Comparison of ENCODE assay signal across 7 mouse cellular contexts in the genomic region with DNA sequence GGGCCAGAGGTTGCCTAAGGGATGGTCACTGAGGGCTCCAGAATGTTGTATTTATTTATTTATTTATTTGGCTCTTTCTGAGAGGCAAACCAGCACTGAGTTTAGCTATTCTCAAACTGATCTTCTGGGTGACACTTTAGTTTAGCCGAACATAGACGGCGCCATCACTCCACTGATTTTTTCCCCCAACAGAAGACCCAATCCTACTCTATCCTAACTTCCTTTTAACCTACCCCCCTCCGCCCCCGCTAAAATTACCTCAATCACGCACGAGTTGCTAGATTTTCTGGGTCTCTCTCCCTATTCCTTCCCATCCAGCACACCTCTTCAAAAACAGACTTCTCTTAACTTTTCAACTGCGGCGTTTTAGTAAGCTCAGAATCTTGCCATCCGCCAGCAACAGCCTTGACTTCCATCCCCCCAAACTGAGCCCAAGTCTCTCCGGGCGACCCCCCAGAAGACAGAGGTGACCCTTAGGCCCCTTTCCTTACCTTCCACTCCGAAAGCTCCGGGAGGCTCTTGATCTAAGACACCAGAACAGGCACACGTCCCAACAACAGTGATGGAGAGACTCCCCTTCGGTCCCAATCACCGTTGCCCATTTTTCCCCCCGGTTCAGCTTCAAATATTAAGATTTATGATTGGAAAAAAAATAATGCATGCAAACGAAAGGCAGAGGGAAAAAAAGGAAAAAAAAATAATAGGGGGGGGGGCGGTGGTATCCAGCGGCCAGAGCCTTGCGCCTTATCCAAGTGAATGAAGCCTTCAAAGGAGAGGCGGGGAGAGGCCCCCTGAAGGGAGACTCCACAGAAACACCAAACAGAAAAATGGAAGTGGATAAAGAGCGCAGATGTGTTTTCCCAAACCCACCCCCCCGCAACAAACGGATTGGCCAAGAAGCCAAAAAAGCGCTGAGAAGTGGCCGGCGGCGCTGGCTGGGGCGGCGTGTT. TPM values are rescaled to one million over a fixed set of nuclear protein-coding genes. Genes with fewer than 3 reads are reported as not detected.
DNase-seq lines count a peak whose midpoint lies in the region; ATAC-seq and TF ChIP-seq lines count a peak whose summit lies in the region.

A gene (minus strand): TSS at position 737 of the 950 bp plus-strand sequence.

- no peak for TF ChIP-seq POLR2A in olfactory bulb, adult 2 months (IDR thresholded peaks at IDR 0.05; ENCODE audit: insufficient read depth, low read depth, low read length)

- intact Hi-C loops in left cerebral cortex, postnatal 25 days (cut with DNase I), result loop anchor here (2.0 to 10.0 kb wide), 3 partner anchors 132 to 724 kb away; no protein-coding TSS in a partner anchor

- H3K27ac ChIP-seq in ES-E14 (ENCODE audit: insufficient read depth, low read depth, low read length, poor library complexity, severe bottlenecking), result no peak within 1 kb of the TSS
- peak within 1 kb of the TSS; percentile 88 for H3K27ac ChIP-seq in forebrain, embryonic 16.5 days (ENCODE audit: low read length)
- peak within 1 kb of the TSS; percentile 88 for H3K27ac ChIP-seq in olfactory bulb, adult 2 months (ENCODE audit: insufficient read depth, low read depth, low read length)

- H3K9me3 ChIP-seq in ES-E14 (ENCODE audit: control insufficient read depth, insufficient read depth, low read depth, low read length), result no peaks in the 10 kb centered on the region
- no peaks in the 10 kb centered on the region for H3K9me3 ChIP-seq in forebrain, embryonic 16.5 days (ENCODE audit: control insufficient read depth, low read length)

- TF ChIP-seq CTCF in olfactory bulb, adult 2 months (IDR thresholded peaks at IDR 0.05; ENCODE audit: insufficient read depth, low read depth, low read length), result no peak

- peak within 1 kb of the TSS; percentile 69 to 80 for H3K4me3 ChIP-seq in ES-E14 (ENCODE audit: insufficient read depth in 1 of 2, low read depth in 1 of 2, low read length in 2 of 2, poor library complexity in 1 of 2, severe bottlenecking in 1 of 2)
- peak within 1 kb of the TSS; percentile 80 for H3K4me3 ChIP-seq in forebrain, embryonic 16.5 days (replicated peaks; ENCODE audit: low read length)
- H3K4me3 ChIP-seq in olfactory bulb, adult 2 months (ENCODE audit: insufficient read depth, low read depth, low read length), result peak within 1 kb of the TSS; percentile 97

- no peaks in the 10 kb centered on the region for H3K4me1 ChIP-seq in ES-E14 (ENCODE audit: control insufficient read depth in 2 of 2, insufficient read depth in 2 of 2, low read length in 2 of 2, poor library complexity in 1 of 2)
- peaks cover 23% of the 10 kb centered on the region for H3K4me1 ChIP-seq in forebrain, embryonic 16.5 days (replicated peaks; ENCODE audit: control insufficient read depth, insufficient read depth, low read length)
- peaks cover 4% of the 10 kb centered on the region; the same call in 1 of the 2 replicates for H3K4me1 ChIP-seq in olfactory bulb, adult 2 months (ENCODE audit: control insufficient read depth, insufficient read depth, low read length)

- DNase-seq in ES-E14 (ENCODE audit: low read depth, low spot score), result no peak
- DNase-seq in cerebellum, adult 11-12 months, result peak; percentile 50
- DNase-seq in left cerebral cortex, postnatal 25 days (ENCODE audit: low spot score in 2 of 2), result peak; percentile 50 to 74
- DNase-seq in gastrocnemius, adult 8-10 months (ENCODE audit: low spot score in 2 of 2), result no peak
- no peak for DNase-seq in lung, postnatal 10 days

- in situ Hi-C loops in ES-E14 (cut with MboI; ENCODE audit: low sequenced_read_pairs in 2 of 2, unreplicated experiment in 2 of 2), result no loop called here

- peak within 1 kb of the TSS; percentile 60 for H3K4me2 ChIP-seq in forebrain, embryonic 16.5 days (ENCODE audit: low read length)

- H3K27me3 ChIP-seq in forebrain, embryonic 16.5 days (replicated peaks; ENCODE audit: control insufficient read depth, insufficient read depth, low read length), result no peaks in the 10 kb centered on the region

- H3K36me3 ChIP-seq in ES-E14 (ENCODE audit: control insufficient read depth, insufficient read depth, low read length, poor library complexity, severe bottlenecking), result no peaks in the 10 kb centered on the region
- no peaks in the 10 kb centered on the region for H3K36me3 ChIP-seq in forebrain, embryonic 16.5 days (ENCODE audit: control insufficient read depth, insufficient read depth)

- peak; percentile 42 for ATAC-seq in forebrain, embryonic 16.5 days

- WGBS in forebrain, embryonic 16.5 days, result under 1% methylated on average over 31 of the region's 32 CpGs
- WGBS in olfactory bulb, adult 2 months, result 1% methylated on average over 32 of the region's 32 CpGs

- peak within 1 kb of the TSS; percentile 65 for H3K9ac ChIP-seq in ES-E14 (ENCODE audit: insufficient read depth, low read depth, low read length, poor library complexity, severe bottlenecking)
- peak within 1 kb of the TSS; percentile 85 for H3K9ac ChIP-seq in forebrain, embryonic 16.5 days (replicated peaks; ENCODE audit: low read depth, low read length)

TF ChIP-seq in ES-E14, 5 proteins besides CTCF, POLR2A, EP300 and RAD21:
- no peak for TF ChIP-seq HCFC1 (IDR thresholded peaks at IDR 0.05; ENCODE audit: borderline replicate concordance, insufficient read depth, low read length)
- TF ChIP-seq ZNF384 (IDR thresholded peaks at IDR 0.05; ENCODE audit: low read depth, low read length), result no peak
- no peak for TF ChIP-seq CHD2 (IDR thresholded peaks at IDR 0.05; ENCODE audit: low read depth, low read length)
- TF ChIP-seq ZC3H11A (IDR thresholded peaks at IDR 0.05; ENCODE audit: borderline replicate concordance, low read depth, low read length), result no peak
- TF ChIP-seq MAFK (IDR thresholded peaks at IDR 0.05; ENCODE audit: insufficient read depth, low read depth, low read length), result no peak
TF ChIP-seq in ES-E14: peak in this region for 0.

RNA-seq across cellular contexts. Expression of the gene that starts here (rescaled TPM):
- 0.27 and 0.58 TPM in 2 replicates for total RNA-seq in ES-E14 (2012; rRNA removed)
- polyA plus RNA-seq in forebrain, embryonic 16.5 days (2015; fragmentation: Nextera tagmentation; extraction: Ambion mirVana), result 49.3 and 61.3 TPM in 2 replicates
- 100 to 1,000 TPM; 105 to 110 TPM for total RNA-seq in left cerebral cortex, postnatal 25 days (2021)
- polyA plus RNA-seq in olfactory bulb, adult 2 months (2012; ENCODE audit: insufficient read depth, insufficient read length, low replicate concordance, missing spikeins), result not detected in 2 replicates
- not detected for total RNA-seq in gastrocnemius, adult 8-10 months (2022)

Comparison
In these comparisons a context has a peak if more than half of its experiments do, and no peak if none do; other contexts are left out.
1. RNA of the gene that starts here (total RNA-seq): 105 to 110 TPM in left cerebral cortex, postnatal 25 days; 0.27 to 0.58 TPM in ES-E14 and not detected in gastrocnemius, adult 8-10 months; every median in the first group is over 10 times any median in the second.
2. DNase-seq: peak in cerebellum, adult 11-12 months (single experiment) and left cerebral cortex, postnatal 25 days (2 of 2); none in ES-E14 (single experiment), gastrocnemius, adult 8-10 months (0 of 2) and lung, postnatal 10 days (single experiment).
3. Peak in every context shown above with its lines, with median percentiles within 50 percentile points of each other: H3K4me3 ChIP-seq.